Mouse (Mus musculus) embryonic facial prominence, embryonic 10.5 days (tissue): ENCODE data around the gene Vezf1. TPM values are rescaled to one million over a fixed set of nuclear protein-coding genes. Genes with fewer than 3 reads are reported as not detected.

Experiments used
- DNase-seq: peaks from one replicate; pipeline ENCODE4 v3.0.0-alpha.2; 2017; ENCODE audit warnings: low spot score
- H3K27ac ChIP-seq: fragments of 300-500 bp; sonication (generic); replicated peaks from 2 replicates; pipeline ENCODE4 v1.5.1; 2016; ENCODE audit warnings: mild to moderate bottlenecking
- H3K27me3 ChIP-seq: fragments of 300-500 bp; sonication (generic); replicated peaks from 2 replicates; pipeline ENCODE4 v1.6.1; 2016; ENCODE audit warnings: low read depth, mild to moderate bottlenecking; ENCODE audit not compliant: poor library complexity, severe bottlenecking
- H3K36me3 ChIP-seq: fragments of 300-500 bp; sonication (generic); replicated peaks from 2 replicates; pipeline ENCODE4 v1.6.1; 2016; ENCODE audit warnings: mild to moderate bottlenecking, moderate library complexity
- H3K4me1 ChIP-seq: fragments of 300-500 bp; sonication (generic); 2 replicates; pipeline ENCODE4 v1.6.1; 2016
- H3K4me3 ChIP-seq: fragments of 300-500 bp; sonication (generic); 2 replicates; pipeline ENCODE4 v1.5.1; 2016; ENCODE audit warnings: mild to moderate bottlenecking, moderate library complexity
- H3K9me3 ChIP-seq: fragments of 300-500 bp; sonication (generic); 2 replicates; pipeline ENCODE4 v1.6.1; 2016; ENCODE audit warnings: mild to moderate bottlenecking
- WGBS: fragments of 180-500 bp; shearing (Covaris S2); methylation state at CpG from one replicate; pipeline ENCODE4 v1.1.7; 2016; 5-methylcytosine and 5-hydroxymethylcytosine counted together
- polyA plus RNA-seq: library from polyadenylated mRNA; unstranded; fragments of >200 nt; fragmentation: Nextera tagmentation; extraction: Ambion mirVana; gene quantifications from 2 replicates; pipeline ENCODE4 v1.2.1, GENCODE M21; 2016

Gene Vezf1
- polyA plus RNA-seq, 1 experiment from 2014 or later: 60.0 TPM

DNA sequence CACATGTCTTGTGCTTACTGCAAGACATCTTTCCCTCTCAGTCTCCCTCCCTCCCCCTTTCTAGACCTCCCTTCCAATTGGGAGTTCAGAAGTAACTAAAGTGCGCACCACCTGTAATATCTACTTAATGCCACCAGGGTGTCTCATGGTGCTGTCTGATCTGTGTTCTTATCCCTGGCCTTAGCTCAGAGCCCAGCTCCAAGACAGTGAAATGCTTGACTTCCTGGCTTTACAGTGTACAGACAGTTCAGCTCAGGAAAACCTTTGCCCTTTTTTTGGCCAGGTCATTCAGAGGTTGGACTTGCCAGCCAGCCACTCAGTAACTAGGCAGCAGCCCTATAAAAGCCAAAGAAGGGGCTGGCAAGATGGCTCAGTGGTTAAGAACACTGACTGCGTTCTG lies 8.9 kb upstream of the Vezf1 start:
- Histone ChIP-seq H3K4me1 (no peaks in the 10 kb centered on the region), H3K27me3 (no peaks in the 10 kb centered on the region), H3K4me3 (no peak overlapping the region), H3K27ac (no peak overlapping the region), H3K36me3 (peaks cover 14% of the 10 kb centered on the region), H3K9me3 (no peaks in the 10 kb centered on the region)
- peak; percentile 45 for DNase-seq
- WGBS: 50% methylated on average over 2 of the region's 2 CpGs

DNA sequence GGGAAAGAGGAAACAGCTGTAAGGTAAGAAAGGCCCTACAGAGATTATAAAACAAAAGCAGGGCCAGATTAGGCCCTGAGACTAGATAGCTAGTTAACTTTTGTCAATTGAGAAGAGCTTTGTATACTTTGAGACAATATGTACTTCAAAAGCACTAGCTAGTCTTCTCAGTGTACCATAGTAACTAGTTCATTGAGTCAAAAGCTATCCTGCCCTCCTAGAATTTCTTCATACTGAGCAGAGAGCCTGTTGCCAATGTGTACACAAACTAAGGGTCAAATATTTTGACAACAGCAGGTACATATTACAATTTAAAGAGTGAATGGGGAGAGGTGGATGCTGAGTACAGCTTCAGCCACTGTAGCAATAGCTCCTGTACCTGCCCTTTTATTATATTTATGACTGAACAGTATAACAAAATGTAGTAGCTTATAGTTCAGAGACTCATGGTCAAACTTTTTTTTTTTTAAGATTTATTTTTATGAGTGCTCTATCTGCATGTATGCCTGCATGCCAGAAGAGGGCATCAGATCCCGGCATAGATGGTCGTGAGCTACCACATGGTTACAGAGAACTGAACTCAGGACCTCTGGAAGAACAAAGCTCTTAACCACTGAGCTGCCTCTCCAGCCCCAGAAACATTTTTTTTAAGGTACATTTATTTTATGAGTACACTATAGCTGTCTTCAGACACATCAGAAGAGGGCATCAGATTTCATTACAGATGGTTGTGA lies 6.0 kb upstream of the Vezf1 start:
- no peaks in the 10 kb centered on the region for H3K27me3 ChIP-seq
- H3K4me1 ChIP-seq: peaks cover 5% of the 10 kb centered on the region
- no peak for DNase-seq
- H3K36me3 ChIP-seq: no peaks in the 10 kb centered on the region
- H3K27ac ChIP-seq: no peak overlapping the region
- WGBS: 78% methylated on average over 2 of the region's 2 CpGs
- H3K9me3 ChIP-seq: no peaks in the 10 kb centered on the region
- H3K4me3 ChIP-seq: no peak overlapping the region

- Histone ChIP-seq H3K27me3 (no peaks in the 10 kb centered on the region), H3K9me3 (no peaks in the 10 kb centered on the region), H3K4me1 (peaks cover 22% of the 10 kb centered on the region), H3K27ac (no peak overlapping the region), H3K36me3 (no peaks in the 10 kb centered on the region), H3K4me3 (no peak overlapping the region)
- no peak for DNase-seq
Measured at GRCm38 (mm10) chr11:88065732-88066131, 2.3 kb upstream of the Vezf1 start.

- peak overlapping the region; percentile 81 for H3K4me3 ChIP-seq
- H3K27ac ChIP-seq: peak overlapping the region; percentile 97
- H3K9me3 ChIP-seq: no peaks in the 10 kb centered on the region
- peaks cover 36% of the 10 kb centered on the region for H3K4me1 ChIP-seq
- peak; percentile 32 for DNase-seq
- no peaks in the 10 kb centered on the region for H3K27me3 ChIP-seq
- 4% methylated on average over 8 of the region's 8 CpGs for WGBS
- H3K36me3 ChIP-seq: no peaks in the 10 kb centered on the region
Measured at GRCm38 (mm10) chr11:88067191-88067585, 891 bp upstream of the Vezf1 start.

DNA sequence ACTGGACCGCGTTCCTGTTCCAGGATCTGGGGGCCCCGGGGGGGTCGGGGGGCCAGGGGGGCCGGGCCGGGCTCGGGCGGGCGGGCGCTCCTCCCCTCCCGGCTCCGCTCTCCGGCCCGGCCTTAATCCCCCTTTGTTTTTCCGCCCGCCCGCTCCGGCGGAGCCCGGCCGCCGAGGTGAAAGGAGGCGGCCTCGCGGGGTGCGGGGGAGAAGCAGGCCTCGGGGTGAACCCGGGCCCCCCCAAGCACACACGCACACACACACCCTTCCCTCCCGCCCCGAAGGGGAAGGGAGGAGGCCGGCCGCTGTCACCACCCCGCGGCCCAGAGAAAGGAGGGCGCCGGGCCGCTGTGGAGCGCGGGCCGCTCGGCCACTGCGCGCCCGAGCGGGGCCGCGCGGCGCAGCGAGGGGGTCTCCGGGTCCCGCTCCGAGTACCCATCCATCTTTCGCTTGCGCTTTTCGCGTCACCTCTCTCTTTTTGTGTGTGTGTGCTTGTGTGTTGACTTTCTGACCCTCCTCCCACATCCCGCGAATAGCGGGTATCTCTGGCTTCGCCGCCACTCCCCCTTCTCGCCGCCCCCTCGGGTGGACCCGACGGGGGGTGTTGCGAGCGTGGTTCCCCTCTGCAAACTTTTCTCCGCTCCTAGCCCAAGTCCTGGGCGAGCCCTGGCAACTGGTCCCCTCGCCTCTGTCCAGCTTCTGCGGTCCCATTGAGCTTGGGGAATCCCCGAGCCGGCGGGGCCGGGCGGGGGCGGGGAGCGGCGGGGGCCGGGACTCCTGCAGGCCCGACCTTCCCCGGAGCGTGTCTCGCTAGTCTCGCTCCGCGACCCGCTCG lies 549 bp downstream of the Vezf1 start:
- H3K27ac ChIP-seq: peak overlapping the region; percentile 97
- peaks cover 9% of the 10 kb centered on the region for H3K36me3 ChIP-seq
- peaks cover 49% of the 10 kb centered on the region for H3K4me1 ChIP-seq
- H3K27me3 ChIP-seq: no peaks in the 10 kb centered on the region
- peak overlapping the region; percentile 81 for H3K4me3 ChIP-seq
- no peaks in the 10 kb centered on the region for H3K9me3 ChIP-seq
- peak; percentile 77 for DNase-seq
- WGBS: under 1% methylated on average over 90 of the region's 92 CpGs

DNA sequence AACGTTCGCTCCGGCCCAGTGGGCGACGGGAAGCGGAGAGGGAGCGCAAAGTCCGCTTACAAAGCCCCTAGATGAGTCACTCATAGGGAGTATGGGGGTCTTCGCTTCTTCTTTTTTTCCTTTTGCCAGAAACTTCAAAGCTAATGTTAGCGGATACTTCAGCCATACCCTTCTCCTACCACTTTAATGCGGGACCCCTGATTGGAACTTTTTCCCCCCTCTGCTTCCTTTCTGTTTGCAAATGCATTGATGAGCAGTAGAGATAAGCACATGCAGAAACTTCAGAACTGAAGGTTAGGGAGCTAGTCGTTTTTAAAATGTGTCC lies 1.1 kb downstream of the Vezf1 start:
- no peaks in the 10 kb centered on the region for H3K27me3 ChIP-seq
- H3K27ac ChIP-seq: peak overlapping the region; percentile 97
- H3K4me1 ChIP-seq: peaks cover 49% of the 10 kb centered on the region
- H3K9me3 ChIP-seq: no peaks in the 10 kb centered on the region
- H3K36me3 ChIP-seq: peaks cover 15% of the 10 kb centered on the region
- DNase-seq: no peak
- H3K4me3 ChIP-seq: peak overlapping the region; percentile 81
- WGBS: under 1% methylated on average over 12 of the region's 12 CpGs

DNA sequence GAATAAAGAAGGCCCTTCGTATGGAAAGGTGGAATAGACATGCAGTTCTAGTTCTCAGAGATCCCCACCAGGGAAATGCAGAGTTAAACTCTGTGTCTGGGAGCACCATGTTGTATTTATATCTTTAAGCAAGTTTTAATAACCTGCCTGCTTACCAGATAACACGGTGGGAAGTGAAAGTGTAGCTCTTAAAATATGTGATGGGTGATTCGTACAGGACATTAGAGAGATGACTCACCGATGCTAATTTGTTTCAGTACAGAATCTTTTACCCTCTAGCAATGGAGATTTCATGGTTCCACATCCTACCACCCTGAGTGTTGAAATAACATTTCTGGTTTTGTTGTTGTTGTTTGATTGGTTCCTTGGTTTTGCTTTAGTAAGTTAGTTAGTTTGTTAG lies 2.3 kb downstream of the Vezf1 start:
- Histone ChIP-seq H3K4me1 (peaks cover 53% of the 10 kb centered on the region), H3K27me3 (no peaks in the 10 kb centered on the region), H3K36me3 (peaks cover 27% of the 10 kb centered on the region), H3K4me3 (peak overlapping the region; percentile 81), H3K9me3 (no peaks in the 10 kb centered on the region), H3K27ac (0 out of 2 replicates have a peak overlapping the region, but pooled peaks have one; percentile 1)
- DNase-seq: no peak
- 43% methylated on average over 4 of the region's 4 CpGs for WGBS

GRCm38 (mm10) chr11:88071113-88071512 lies 3.0 kb downstream of the Vezf1 start:
- Histone ChIP-seq H3K9me3 (no peaks in the 10 kb centered on the region), H3K36me3 (peaks cover 34% of the 10 kb centered on the region), H3K27me3 (no peaks in the 10 kb centered on the region), H3K27ac (peak overlapping the region; percentile 25; the same call in 1 of the 2 replicates), H3K4me1 (peaks cover 53% of the 10 kb centered on the region), H3K4me3 (peak overlapping the region; percentile 81)
- WGBS: 44% methylated on average over 5 of the region's 5 CpGs
- no peak for DNase-seq

GRCm38 (mm10) chr11:88073343-88073875 lies 5.3 kb downstream of the Vezf1 start:
- Histone ChIP-seq H3K4me3 (no peak overlapping the region), H3K4me1 (peaks cover 42% of the 10 kb centered on the region), H3K27me3 (no peaks in the 10 kb centered on the region), H3K36me3 (peaks cover 57% of the 10 kb centered on the region), H3K9me3 (no peaks in the 10 kb centered on the region), H3K27ac (no peak overlapping the region)
- no peak for DNase-seq
- 88% methylated on average over 14 of the region's 14 CpGs for WGBS

- WGBS: 75% methylated on average over 1 of the region's 1 CpGs
- Histone ChIP-seq H3K36me3 (peaks cover 80% of the 10 kb centered on the region), H3K4me3 (no peak overlapping the region), H3K27ac (no peak overlapping the region), H3K4me1 (peaks cover 32% of the 10 kb centered on the region), H3K9me3 (no peaks in the 10 kb centered on the region), H3K27me3 (no peaks in the 10 kb centered on the region)
- DNase-seq: no peak
Measured at GRCm38 (mm10) chr11:88075701-88076100, 7.6 kb downstream of the Vezf1 start.

DNA sequence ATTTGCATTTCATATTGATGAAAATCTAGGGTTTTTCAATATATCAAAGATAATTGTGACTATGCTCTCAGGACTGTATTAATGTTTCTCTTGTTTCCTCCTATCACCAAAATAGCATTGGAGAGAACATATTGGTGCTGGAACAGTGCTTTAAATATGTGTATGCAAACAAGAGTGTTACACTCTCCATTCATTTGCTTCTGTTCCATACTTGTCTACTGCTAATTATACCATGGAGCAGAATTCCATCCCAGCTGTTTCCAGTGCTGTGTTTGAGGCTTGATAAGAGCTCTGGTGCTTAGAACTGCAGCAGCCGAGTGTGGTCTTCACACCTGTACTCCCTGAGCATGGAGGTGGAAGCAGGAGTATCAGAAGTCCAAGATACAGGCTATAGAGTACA lies 8.3 kb downstream of the Vezf1 start:
- 79% methylated on average over 1 of the region's 1 CpGs for WGBS
- peaks cover 87% of the 10 kb centered on the region for H3K36me3 ChIP-seq

GRCm38 (mm10) chr11:88083699-88084098 lies 15.6 kb downstream of the Vezf1 start:
- Histone ChIP-seq H3K4me3 (no peak overlapping the region), H3K36me3 (peaks cover 71% of the 10 kb centered on the region), H3K27ac (no peak overlapping the region), H3K9me3 (no peaks in the 10 kb centered on the region), H3K27me3 (no peaks in the 10 kb centered on the region), H3K4me1 (peaks cover 23% of the 10 kb centered on the region)
- 74% methylated on average over 6 of the region's 6 CpGs for WGBS
- no peak for DNase-seq

More for the DNA sequence above, 8.3 kb downstream of the Vezf1 start:
- Histone ChIP-seq H3K27ac (no peak overlapping the region), H3K4me3 (no peak overlapping the region), H3K4me1 (peaks cover 25% of the 10 kb centered on the region), H3K9me3 (no peaks in the 10 kb centered on the region), H3K27me3 (no peaks in the 10 kb centered on the region)
- DNase-seq: no peak
